Mouse (Mus musculus) hindbrain, embryonic 14.5 days (tissue): Measurements from ENCODE around the gene Kcnh2. TPM values are rescaled to one million over a fixed set of nuclear protein-coding genes. Genes with fewer than 3 reads are reported as not detected.

Experiments used
- ATAC-seq: fragments of 200-750 bp; cut with Nextera tagmentation; 2 replicates; pipeline ENCODE4 v1.8.0; 2017; ENCODE audit warnings: moderate number of reproducible peaks, mild to moderate bottlenecking, moderate TSS enrichment, moderate library complexity; ENCODE audit not compliant: low FRiP score
- DNase-seq: peaks from one replicate; pipeline ENCODE4 v3.0.0-alpha.2; 2015; ENCODE audit warnings: low spot score
- H3K27ac ChIP-seq: fragments of 300-500 bp; sonication (generic); 2 replicates; pipeline ENCODE4 v1.5.1; 2014; ENCODE audit warnings: mild to moderate bottlenecking, moderate library complexity
- H3K27me3 ChIP-seq: fragments of 300-500 bp; sonication (generic); 2 replicates; pipeline ENCODE4 v1.6.1; 2014; ENCODE audit warnings: mild to moderate bottlenecking, low read length, mixed read lengths; ENCODE audit not compliant: control insufficient read depth, insufficient read depth
- H3K36me3 ChIP-seq: fragments of 300-500 bp; sonication (generic); replicated peaks from 2 replicates; pipeline ENCODE4 v1.6.1; 2014; ENCODE audit not compliant: control insufficient read depth, insufficient read depth
- H3K4me1 ChIP-seq: fragments of 300-500 bp; sonication (generic); replicated peaks from 2 replicates; pipeline ENCODE4 v1.6.1; 2014; ENCODE audit warnings: antibody characterized with exemption, low read length, mixed read lengths; ENCODE audit not compliant: control insufficient read depth, insufficient read depth
- H3K4me2 ChIP-seq: fragments of 300-500 bp; sonication (generic); replicated peaks from 2 replicates; pipeline ENCODE4 v1.6.1; 2014; ENCODE audit warnings: mild to moderate bottlenecking, moderate library complexity
- H3K4me3 ChIP-seq: fragments of 300-500 bp; sonication (generic); replicated peaks from 2 replicates; pipeline ENCODE4 v1.5.1; 2014; ENCODE audit warnings: mild to moderate bottlenecking, low read length
- H3K9ac ChIP-seq: fragments of 300-500 bp; sonication (generic); 2 replicates; pipeline ENCODE4 v1.6.1; 2014
- H3K9me3 ChIP-seq: fragments of 300-500 bp; sonication (generic); 2 replicates; pipeline ENCODE4 v1.6.1; 2016; ENCODE audit warnings: low read length; ENCODE audit not compliant: control insufficient read depth
- WGBS: fragments of 180-500 bp; shearing (Covaris S2); extraction: QIAGEN DNeasy Blood & Tissue Kit; methylation state at CpG from one replicate; pipeline ENCODE4 v1.1.7; 2014; 5-methylcytosine and 5-hydroxymethylcytosine counted together
- polyA plus RNA-seq: library from polyadenylated mRNA; unstranded; fragments of >200 nt; fragmentation: Nextera tagmentation; extraction: Ambion mirVana; gene quantifications from 2 replicates; pipeline ENCODE4 v1.2.1, GENCODE M21; 2014

The Kcnh2 gene
- polyA plus RNA-seq, 1 experiment from 2014 or later: 15.1 TPM

- peaks cover 34% of the 10 kb centered on the region for H3K36me3 ChIP-seq
Measured at GRCm38 (mm10) chr5:24320467-24320813, 31.0 kb downstream of the Kcnh2 start.

DNA sequence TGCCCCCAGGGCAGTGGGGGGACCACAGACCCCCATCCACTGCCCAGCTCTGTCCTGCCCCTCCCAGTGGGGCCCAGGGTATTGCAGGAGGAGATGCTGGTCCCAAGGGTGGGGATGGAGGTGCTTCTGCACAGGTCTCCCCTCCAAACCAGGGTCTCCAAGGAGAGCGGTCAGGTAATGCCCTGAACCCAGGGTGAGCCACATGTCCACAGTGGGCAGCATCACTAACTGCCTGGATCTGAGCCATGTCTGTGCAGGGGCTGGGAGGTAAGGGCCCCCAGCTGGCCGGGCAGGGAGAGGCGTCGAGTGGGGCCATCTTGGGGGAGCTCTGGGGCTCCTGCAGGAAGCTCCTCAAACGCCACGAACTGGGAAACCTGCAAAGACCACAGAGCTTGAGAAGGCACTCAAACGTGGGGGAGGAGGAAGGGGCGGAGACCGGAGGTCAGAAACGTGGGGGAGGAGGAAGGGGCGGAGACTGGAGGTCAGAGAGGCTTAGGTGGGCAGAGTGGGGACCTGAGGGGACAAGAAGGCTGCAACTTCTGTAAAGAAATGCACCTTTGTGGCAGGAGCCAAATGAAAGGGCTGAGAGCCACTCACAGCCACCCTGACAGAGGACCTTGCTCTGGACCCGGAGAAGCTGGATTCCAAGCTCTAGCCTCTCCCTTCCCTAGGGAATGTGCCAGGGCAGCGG lies 31.5 kb downstream of the Kcnh2 start:
- no peak overlapping the region for H3K27ac ChIP-seq
- DNase-seq (no peak), ATAC-seq (no peak)
- H3K36me3 ChIP-seq: peaks cover 29% of the 10 kb centered on the region
- H3K9ac ChIP-seq: no peak overlapping the region
- H3K4me1 ChIP-seq: peaks cover 5% of the 10 kb centered on the region; the same call in 1 of the 2 replicates
- 16% methylated on average over 13 of the region's 13 CpGs for WGBS
- no peak overlapping the region for H3K4me3 ChIP-seq
- H3K27me3 ChIP-seq: no peaks in the 10 kb centered on the region
- no peaks in the 10 kb centered on the region for H3K9me3 ChIP-seq
- H3K4me2 ChIP-seq: no peak overlapping the region

More at GRCm38 (mm10) chr5:24320467-24320813, 31.0 kb downstream of the Kcnh2 start:
- H3K4me1 ChIP-seq: peaks cover 5% of the 10 kb centered on the region; the same call in 1 of the 2 replicates
- no peak for ATAC-seq
- H3K27me3 ChIP-seq: no peaks in the 10 kb centered on the region
- H3K9ac ChIP-seq: no peak overlapping the region
- H3K4me3 ChIP-seq: no peak overlapping the region
- no peaks in the 10 kb centered on the region for H3K9me3 ChIP-seq
- 38% methylated on average over 6 of the region's 6 CpGs for WGBS
- DNase-seq: no peak
- H3K27ac ChIP-seq: no peak overlapping the region
- H3K4me2 ChIP-seq: no peak overlapping the region

GRCm38 (mm10) chr5:24309223-24309622 lies 42.2 kb downstream of the Kcnh2 start:
- 82% methylated on average over 2 of the region's 2 CpGs for WGBS
- no peak overlapping the region for H3K9ac ChIP-seq
- no peak for ATAC-seq
- no peak overlapping the region for H3K27ac ChIP-seq
- no peaks in the 10 kb centered on the region for H3K27me3 ChIP-seq
- no peak overlapping the region for H3K4me3 ChIP-seq
- H3K9me3 ChIP-seq: 0 out of 2 replicates have a peak, but pooled peaks cover 10% of the 10 kb centered on the region
- H3K36me3 ChIP-seq: no peaks in the 10 kb centered on the region
- no peak for DNase-seq
- H3K4me2 ChIP-seq: no peak overlapping the region
- H3K4me1 ChIP-seq: no peaks in the 10 kb centered on the region

- DNase-seq (no peak), ATAC-seq (no peak)
- Histone ChIP-seq H3K27ac (no peak overlapping the region), H3K36me3 (no peaks in the 10 kb centered on the region), H3K9ac (no peak overlapping the region), H3K9me3 (0 out of 2 replicates have a peak, but pooled peaks cover 5% of the 10 kb centered on the region), H3K4me2 (no peak overlapping the region), H3K27me3 (no peaks in the 10 kb centered on the region), H3K4me1 (no peaks in the 10 kb centered on the region), H3K4me3 (no peak overlapping the region)
- 75% methylated on average over 7 of the region's 7 CpGs for WGBS
Measured at GRCm38 (mm10) chr5:24308621-24309020, 42.8 kb downstream of the Kcnh2 start.

DNA sequence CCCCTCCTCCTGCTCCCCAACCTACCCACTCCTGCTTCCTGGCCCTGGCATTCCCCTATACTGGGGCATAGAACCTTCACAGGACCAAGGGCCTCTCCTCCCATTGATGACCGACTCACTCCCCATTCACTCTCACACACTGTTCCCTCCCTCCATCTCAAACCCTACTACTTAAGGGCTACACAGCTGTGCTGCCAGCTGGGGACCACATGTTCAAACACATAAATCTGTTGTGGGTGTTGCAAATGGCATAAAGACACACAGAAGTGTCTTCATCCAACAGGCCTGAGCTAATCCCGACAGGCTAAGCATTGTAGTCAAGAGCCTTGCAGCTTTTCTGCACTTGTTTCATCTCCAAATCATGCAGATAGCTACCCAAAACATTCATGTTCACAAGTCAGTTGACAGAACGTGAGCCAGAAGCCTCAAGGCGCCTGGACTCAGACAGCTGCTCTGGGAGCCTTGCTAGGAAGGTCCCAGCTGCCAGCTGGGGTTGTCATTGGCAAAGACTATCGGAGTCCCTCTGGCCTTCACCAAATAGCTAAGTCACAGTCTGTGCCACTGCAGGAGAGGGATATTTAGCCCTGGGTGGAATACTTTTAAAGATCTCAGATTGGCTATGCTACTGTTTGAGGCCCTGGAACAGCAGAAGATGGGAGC lies 44.2 kb downstream of the Kcnh2 start:
- no peaks in the 10 kb centered on the region for H3K4me1 ChIP-seq
- no peaks in the 10 kb centered on the region for H3K9me3 ChIP-seq
- H3K27ac ChIP-seq: no peak overlapping the region
- no peak for ATAC-seq
- H3K4me3 ChIP-seq: no peak overlapping the region
- no peak overlapping the region for H3K4me2 ChIP-seq
- no peak overlapping the region for H3K9ac ChIP-seq
- no peak for DNase-seq
- H3K27me3 ChIP-seq: no peaks in the 10 kb centered on the region
- no peaks in the 10 kb centered on the region for H3K36me3 ChIP-seq
- WGBS: 65% methylated on average over 5 of the region's 5 CpGs

- Histone ChIP-seq H3K4me2 (no peak overlapping the region), H3K9ac (no peak overlapping the region), H3K27me3 (no peaks in the 10 kb centered on the region), H3K27ac (no peak overlapping the region), H3K36me3 (no peaks in the 10 kb centered on the region), H3K4me1 (no peaks in the 10 kb centered on the region), H3K4me3 (no peak overlapping the region), H3K9me3 (no peaks in the 10 kb centered on the region)
- WGBS: 59% methylated on average over 3 of the region's 3 CpGs
- DNase-seq: no peak
- ATAC-seq: no peak
Measured at GRCm38 (mm10) chr5:24303199-24303598, 48.2 kb downstream of the Kcnh2 start.

- no peaks in the 10 kb centered on the region for H3K27me3 ChIP-seq
- no peak for DNase-seq
- H3K27ac ChIP-seq: no peak overlapping the region
- no peaks in the 10 kb centered on the region for H3K4me1 ChIP-seq
- no peak overlapping the region for H3K4me2 ChIP-seq
- no peak for ATAC-seq
- H3K36me3 ChIP-seq: no peaks in the 10 kb centered on the region
- H3K4me3 ChIP-seq: no peak overlapping the region
- 55% methylated on average over 5 of the region's 5 CpGs for WGBS
- H3K9ac ChIP-seq: no peak overlapping the region
- no peaks in the 10 kb centered on the region for H3K9me3 ChIP-seq
Measured at GRCm38 (mm10) chr5:24299845-24300589, 51.4 kb downstream of the Kcnh2 start.

- 81% methylated on average over 3 of the region's 3 CpGs for WGBS
- no peak for ATAC-seq
- no peak overlapping the region for H3K9ac ChIP-seq
- H3K27me3 ChIP-seq: no peaks in the 10 kb centered on the region
- H3K4me3 ChIP-seq: no peak overlapping the region
- H3K4me2 ChIP-seq: no peak overlapping the region
- H3K36me3 ChIP-seq: no peaks in the 10 kb centered on the region
- no peak overlapping the region for H3K27ac ChIP-seq
- no peaks in the 10 kb centered on the region for H3K9me3 ChIP-seq
- H3K4me1 ChIP-seq: no peaks in the 10 kb centered on the region
- DNase-seq: no peak
Measured at GRCm38 (mm10) chr5:24291954-24292353, 59.5 kb downstream of the Kcnh2 start.

- WGBS: 82% methylated on average over 7 of the region's 7 CpGs
Measured at GRCm38 (mm10) chr5:24286221-24286970, 65.0 kb downstream of the Kcnh2 start.

More at GRCm38 (mm10) chr5:24286221-24286970, 65.0 kb downstream of the Kcnh2 start:
- ATAC-seq (no peak), DNase-seq (no peak)
- Histone ChIP-seq H3K4me1 (no peaks in the 10 kb centered on the region), H3K9ac (no peak overlapping the region), H3K4me2 (no peak overlapping the region), H3K36me3 (no peaks in the 10 kb centered on the region), H3K4me3 (no peak overlapping the region), H3K27ac (no peak overlapping the region), H3K27me3 (no peaks in the 10 kb centered on the region), H3K9me3 (no peaks in the 10 kb centered on the region)
